Mouse (Mus musculus): ENCODE measurements around the gene Nelfb. TPM values are rescaled to one million over a fixed set of nuclear protein-coding genes. Genes with fewer than 3 reads are reported as not detected.

Nelfb gene
- polyA plus RNA-seq, 1 experiment from 2014 or later: 102 TPM

DNA sequence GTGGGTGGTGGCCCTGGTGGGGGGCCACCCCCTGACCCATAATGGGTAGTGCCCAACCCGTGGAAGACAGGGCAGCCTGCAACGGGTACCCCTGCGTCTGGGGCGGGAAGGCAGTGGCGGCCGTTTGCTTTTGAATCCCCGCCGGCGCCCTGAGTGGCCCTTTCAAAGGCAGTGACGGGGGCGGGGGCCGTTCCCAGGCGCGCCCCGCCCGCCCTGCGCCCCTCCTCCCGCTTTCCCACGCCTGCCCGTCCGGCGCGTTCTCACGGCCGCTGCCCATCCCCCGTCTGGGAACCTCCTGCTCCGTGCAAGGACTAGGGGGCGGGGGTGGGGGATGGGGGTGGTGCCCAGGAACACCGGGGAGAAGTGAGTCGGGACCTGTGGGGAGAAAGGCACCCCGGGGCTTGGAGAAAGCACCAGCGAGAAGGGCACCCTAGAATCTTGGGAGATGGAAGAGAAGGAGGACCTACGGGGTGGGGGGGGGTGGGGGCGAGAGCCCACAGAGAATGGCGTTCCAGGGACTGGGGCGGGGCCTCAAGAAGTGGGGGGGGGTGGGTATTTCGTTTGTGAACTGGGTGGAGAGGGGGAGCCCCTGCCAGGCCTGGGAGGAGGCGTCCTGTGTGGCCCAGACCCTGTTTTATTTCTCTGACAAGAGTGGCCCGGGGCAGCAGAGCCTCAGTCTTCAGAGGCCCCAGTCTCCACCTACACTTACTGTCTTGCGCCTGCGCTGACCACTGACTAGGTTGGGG is 43.2 kb downstream of the Nelfb start:
- Histone ChIP-seq H3K36me3 (ENCODE audit: control insufficient read depth, insufficient read depth, low read length) (no peaks in the 10 kb centered on the region), H3K27ac (ENCODE audit: low read length) (peak overlapping the region; percentile 52; the same call in 1 of the 2 replicates), H3K4me1 (ENCODE audit: control insufficient read depth, insufficient read depth, low read length) (peaks cover 15% of the 10 kb centered on the region), H3K4me2 (replicated peaks; ENCODE audit: low read depth, low read length) (peak overlapping the region; percentile 82), H3K27me3 (ENCODE audit: control insufficient read depth, insufficient read depth, low read length) (no peaks in the 10 kb centered on the region), H3K9me3 (ENCODE audit: control insufficient read depth, low read depth, low read length) (no peaks in the 10 kb centered on the region), H3K4me3 (ENCODE audit: low read depth, low read length) (peak overlapping the region; percentile 39), H3K9ac (replicated peaks; ENCODE audit: low read depth, low read length) (peak overlapping the region; percentile 33)
- WGBS: 1% methylated on average over 40 of the region's 41 CpGs
- peak; percentile 66 for ATAC-seq (ENCODE audit: insufficient number of reproducible peaks, insufficient read depth, low FRiP score, low read depth)

DNA sequence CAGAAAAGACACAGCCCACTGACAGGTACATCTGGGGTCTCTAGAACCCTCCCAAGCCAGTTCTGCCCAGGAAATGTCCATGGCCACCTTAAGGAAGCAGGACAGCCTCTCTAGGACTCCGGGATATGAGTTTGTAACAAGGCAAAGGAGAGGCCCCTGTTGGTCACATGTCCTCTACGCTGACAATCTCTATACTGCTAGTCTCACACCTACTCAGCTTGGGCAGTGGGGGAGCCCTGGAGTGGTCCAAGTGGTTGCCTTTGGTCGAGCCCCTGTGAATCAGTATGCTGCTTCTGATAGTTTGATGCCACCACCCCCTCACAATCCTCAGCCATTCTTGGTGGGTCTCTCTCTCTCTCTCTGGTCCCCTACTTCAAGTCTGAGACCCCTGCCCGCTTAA is 43.8 kb downstream of the Nelfb start:
- H3K4me1 ChIP-seq (ENCODE audit: control insufficient read depth, insufficient read depth, low read length): peaks cover 11% of the 10 kb centered on the region
- ATAC-seq (ENCODE audit: insufficient number of reproducible peaks, insufficient read depth, low FRiP score, low read depth): 0 out of 2 replicates have a peak, but pooled peaks have one; percentile 4
- H3K36me3 ChIP-seq (ENCODE audit: control insufficient read depth, insufficient read depth, low read length): no peaks in the 10 kb centered on the region

DNA sequence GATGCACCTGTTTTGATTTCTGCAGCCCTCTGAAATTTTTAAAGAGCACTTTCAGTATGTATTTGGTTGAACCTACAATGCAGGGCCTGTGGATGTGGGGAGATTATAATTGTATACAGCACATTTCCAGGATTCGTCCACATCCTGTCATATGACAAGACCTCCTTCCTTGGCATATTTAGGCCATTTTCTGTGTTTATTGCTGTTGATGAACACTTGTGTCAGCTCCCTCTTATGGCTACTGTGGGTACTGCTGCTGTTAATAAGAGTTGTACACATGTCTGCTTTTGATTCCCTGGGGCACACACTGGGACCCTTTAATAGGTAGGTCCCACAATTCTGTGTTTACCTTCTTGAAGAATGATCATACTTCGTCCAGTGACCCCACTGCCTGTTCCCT is 53.6 kb downstream of the Nelfb start:
- no peaks in the 10 kb centered on the region for H3K36me3 ChIP-seq (ENCODE audit: control insufficient read depth, insufficient read depth, low read length)
- ATAC-seq (ENCODE audit: insufficient number of reproducible peaks, insufficient read depth, low FRiP score, low read depth): no peak
- H3K27ac ChIP-seq (ENCODE audit: low read length): no peak overlapping the region
- H3K4me1 ChIP-seq (ENCODE audit: control insufficient read depth, insufficient read depth, low read length): no peaks in the 10 kb centered on the region
- H3K27me3 ChIP-seq (ENCODE audit: control insufficient read depth, insufficient read depth, low read length): no peaks in the 10 kb centered on the region
- WGBS: 39% methylated on average over 2 of the region's 2 CpGs
- H3K9me3 ChIP-seq (ENCODE audit: control insufficient read depth, low read depth, low read length): no peaks in the 10 kb centered on the region
- no peak overlapping the region for H3K4me2 ChIP-seq (replicated peaks; ENCODE audit: low read depth, low read length)
- H3K4me3 ChIP-seq (ENCODE audit: low read depth, low read length): no peak overlapping the region
- H3K9ac ChIP-seq (replicated peaks; ENCODE audit: low read depth, low read length): no peak overlapping the region

More for the DNA sequence above, 43.8 kb downstream of the Nelfb start:
- Histone ChIP-seq H3K9me3 (ENCODE audit: control insufficient read depth, low read depth, low read length) (no peaks in the 10 kb centered on the region), H3K4me2 (replicated peaks; ENCODE audit: low read depth, low read length) (peak overlapping the region; percentile 82), H3K27ac (ENCODE audit: low read length) (peak overlapping the region; percentile 52; the same call in 1 of the 2 replicates), H3K9ac (replicated peaks; ENCODE audit: low read depth, low read length) (peak overlapping the region; percentile 18; the same call in 1 of the 2 replicates), H3K4me3 (ENCODE audit: low read depth, low read length) (peak overlapping the region; percentile 39), H3K27me3 (ENCODE audit: control insufficient read depth, insufficient read depth, low read length) (no peaks in the 10 kb centered on the region)
- WGBS: 25% methylated on average over 4 of the region's 4 CpGs

DNA sequence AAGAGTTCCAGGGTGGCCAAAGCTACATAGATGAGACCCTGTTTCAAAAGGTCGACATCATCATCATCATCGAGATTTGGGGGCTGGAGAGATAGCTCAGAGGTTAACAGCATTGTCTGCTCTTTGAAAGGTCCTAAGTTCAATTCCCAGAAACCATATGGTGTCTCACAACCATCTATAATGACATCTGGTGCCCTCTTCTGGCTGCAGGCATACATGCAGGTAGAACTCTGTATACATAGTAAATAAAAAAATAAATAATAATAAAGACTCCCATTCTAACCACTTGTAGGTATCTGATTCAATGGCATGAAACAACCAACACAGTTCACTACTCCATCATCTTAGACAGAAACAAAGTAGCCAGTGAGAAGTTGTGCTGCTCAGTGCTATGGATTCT is 54.3 kb downstream of the Nelfb start:
- ATAC-seq (ENCODE audit: insufficient number of reproducible peaks, insufficient read depth, low FRiP score, low read depth): no peak
- Histone ChIP-seq H3K4me2 (replicated peaks; ENCODE audit: low read depth, low read length) (no peak overlapping the region), H3K27ac (ENCODE audit: low read length) (no peak overlapping the region), H3K4me1 (ENCODE audit: control insufficient read depth, insufficient read depth, low read length) (no peaks in the 10 kb centered on the region), H3K36me3 (ENCODE audit: control insufficient read depth, insufficient read depth, low read length) (no peaks in the 10 kb centered on the region), H3K9ac (replicated peaks; ENCODE audit: low read depth, low read length) (no peak overlapping the region), H3K9me3 (ENCODE audit: control insufficient read depth, low read depth, low read length) (no peaks in the 10 kb centered on the region), H3K27me3 (ENCODE audit: control insufficient read depth, insufficient read depth, low read length) (no peaks in the 10 kb centered on the region), H3K4me3 (ENCODE audit: low read depth, low read length) (no peak overlapping the region)
- WGBS: 47% methylated on average over 2 of the region's 2 CpGs

DNA sequence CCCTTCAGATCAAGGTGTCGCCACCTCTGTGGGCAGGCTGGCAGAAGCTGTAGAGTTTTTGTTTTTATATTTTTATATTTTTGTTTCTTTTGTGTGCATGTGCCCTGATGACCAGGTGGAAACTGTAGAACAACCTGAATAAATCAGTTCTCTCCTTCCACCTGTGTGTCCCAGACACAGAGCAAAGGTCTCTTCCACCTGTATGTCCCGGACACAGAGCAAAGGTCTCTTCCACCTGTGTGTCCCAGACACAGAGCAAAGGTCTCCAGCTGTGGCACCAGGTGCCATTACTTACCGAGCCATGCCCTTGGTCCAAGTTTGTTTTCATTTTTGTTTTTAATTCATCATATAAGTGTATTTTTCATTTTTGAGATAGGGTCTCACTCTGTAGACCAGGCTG is 55.1 kb downstream of the Nelfb start:
- ATAC-seq (ENCODE audit: insufficient number of reproducible peaks, insufficient read depth, low FRiP score, low read depth): no peak
- WGBS: 81% methylated on average over 3 of the region's 3 CpGs

DNA sequence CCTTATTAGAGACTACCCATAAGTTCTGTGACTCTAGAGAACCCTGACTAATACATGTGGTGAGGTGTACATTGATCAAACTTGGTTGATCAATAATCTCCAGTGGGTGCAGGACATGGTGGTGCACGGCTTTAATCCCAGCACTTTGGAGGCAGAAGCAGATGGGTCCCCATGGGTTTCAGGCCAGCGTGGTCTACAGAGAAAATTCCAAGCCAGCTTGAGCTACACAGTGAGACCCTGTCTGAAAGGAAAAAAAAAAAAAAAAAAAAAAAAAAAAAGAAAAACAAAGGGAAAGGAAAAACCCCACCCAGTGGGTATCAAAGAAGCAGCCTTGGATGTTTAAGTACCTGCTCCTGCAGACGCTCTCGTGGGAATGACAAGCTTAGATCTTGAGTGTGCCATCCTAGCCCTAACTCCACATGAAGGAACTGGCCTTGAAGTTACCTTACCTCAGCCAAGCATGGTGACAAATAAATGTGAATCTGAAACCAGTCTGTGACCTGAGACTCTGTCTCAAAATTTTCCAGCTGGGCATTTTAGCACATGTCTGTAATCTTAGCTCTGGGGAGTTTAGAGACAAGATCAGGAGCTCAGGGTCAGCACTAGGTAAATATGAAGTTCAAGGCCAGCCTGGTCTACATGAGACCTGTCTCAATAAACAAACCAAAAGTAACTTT is 59.9 kb downstream of the Nelfb start:
- Histone ChIP-seq H3K27ac (ENCODE audit: low read length) (no peak overlapping the region), H3K4me2 (replicated peaks; ENCODE audit: low read depth, low read length) (no peak overlapping the region), H3K36me3 (ENCODE audit: control insufficient read depth, insufficient read depth, low read length) (no peaks in the 10 kb centered on the region), H3K9me3 (ENCODE audit: control insufficient read depth, low read depth, low read length) (no peaks in the 10 kb centered on the region), H3K4me3 (ENCODE audit: low read depth, low read length) (no peak overlapping the region), H3K9ac (replicated peaks; ENCODE audit: low read depth, low read length) (no peak overlapping the region), H3K27me3 (ENCODE audit: control insufficient read depth, insufficient read depth, low read length) (no peaks in the 10 kb centered on the region), H3K4me1 (ENCODE audit: control insufficient read depth, insufficient read depth, low read length) (no peaks in the 10 kb centered on the region)
- 67% methylated on average over 4 of the region's 4 CpGs for WGBS
- ATAC-seq (ENCODE audit: insufficient number of reproducible peaks, insufficient read depth, low FRiP score, low read depth): no peak

More for the DNA sequence above, 55.1 kb downstream of the Nelfb start:
- H3K9me3 ChIP-seq (ENCODE audit: control insufficient read depth, low read depth, low read length): no peaks in the 10 kb centered on the region
- no peaks in the 10 kb centered on the region for H3K4me1 ChIP-seq (ENCODE audit: control insufficient read depth, insufficient read depth, low read length)
- H3K27me3 ChIP-seq (ENCODE audit: control insufficient read depth, insufficient read depth, low read length): no peaks in the 10 kb centered on the region
- no peaks in the 10 kb centered on the region for H3K36me3 ChIP-seq (ENCODE audit: control insufficient read depth, insufficient read depth, low read length)
- no peak overlapping the region for H3K27ac ChIP-seq (ENCODE audit: low read length)
- no peak overlapping the region for H3K4me3 ChIP-seq (ENCODE audit: low read depth, low read length)
- H3K9ac ChIP-seq (replicated peaks; ENCODE audit: low read depth, low read length): no peak overlapping the region
- H3K4me2 ChIP-seq (replicated peaks; ENCODE audit: low read depth, low read length): no peak overlapping the region

Other genes with a start within 250 kb of the Nelfb start
- gene Dph7, start 249.1 kb downstream of the Nelfb start, polyA plus RNA-seq (2014; fragmentation: Nextera tagmentation; extraction: Ambion mirVana): 25.4 and 28.6 TPM in 2 replicates
- 114 and 129 TPM in 2 replicates for gene Mrpl41, start 236.4 kb downstream of the Nelfb start, polyA plus RNA-seq (2014; fragmentation: Nextera tagmentation; extraction: Ambion mirVana)
- gene Pnpla7, start 235.5 kb downstream of the Nelfb start, polyA plus RNA-seq (2014; fragmentation: Nextera tagmentation; extraction: Ambion mirVana): 5.2 and 6.5 TPM in 2 replicates
- gene Nsmf, start 157.1 kb downstream of the Nelfb start, polyA plus RNA-seq (2014; fragmentation: Nextera tagmentation; extraction: Ambion mirVana): 59.5 and 60.3 TPM in 2 replicates
- gene Entpd8, start 131.2 kb downstream of the Nelfb start, polyA plus RNA-seq (2014; fragmentation: Nextera tagmentation; extraction: Ambion mirVana): 0.26 and 0.53 TPM in 2 replicates
- 2.3 and 5.0 TPM in 2 replicates for gene Noxa1, start 116.3 kb downstream of the Nelfb start, polyA plus RNA-seq (2014; fragmentation: Nextera tagmentation; extraction: Ambion mirVana)
- 8.0 and 8.9 TPM in 2 replicates for gene Nrarp, start 30.7 kb downstream of the Nelfb start, polyA plus RNA-seq (2014; fragmentation: Nextera tagmentation; extraction: Ambion mirVana)
- 12.8 and 15.8 TPM in 2 replicates for gene Tor4a, start 14.6 kb downstream of the Nelfb start, polyA plus RNA-seq (2014; fragmentation: Nextera tagmentation; extraction: Ambion mirVana)
- gene Stpg3, start 3.1 kb upstream of the Nelfb start, polyA plus RNA-seq (2014; fragmentation: Nextera tagmentation; extraction: Ambion mirVana): not detected in 2 replicates
- not detected in 2 replicates for gene Fam166a, start 7.3 kb upstream of the Nelfb start, polyA plus RNA-seq (2014; fragmentation: Nextera tagmentation; extraction: Ambion mirVana)
- gene Tubb4b, start 13.2 kb upstream of the Nelfb start, polyA plus RNA-seq (2014; fragmentation: Nextera tagmentation; extraction: Ambion mirVana): 512 and 519 TPM in 2 replicates
- 0.14 TPM in 1 of 2 replicates, not detected in the other for gene Slc34a3, start 22.9 kb upstream of the Nelfb start, polyA plus RNA-seq (2014; fragmentation: Nextera tagmentation; extraction: Ambion mirVana)
- not detected in 2 replicates for gene Rnf224, start 25.3 kb upstream of the Nelfb start, polyA plus RNA-seq (2014; fragmentation: Nextera tagmentation; extraction: Ambion mirVana)
- gene Rnf208, start 30.8 kb upstream of the Nelfb start, polyA plus RNA-seq (2014; fragmentation: Nextera tagmentation; extraction: Ambion mirVana): 10.9 and 11.9 TPM in 2 replicates
- gene Cysrt1, start 31.0 kb upstream of the Nelfb start, polyA plus RNA-seq (2014; fragmentation: Nextera tagmentation; extraction: Ambion mirVana): 0.49 and 1.0 TPM in 2 replicates
- 5.9 and 8.5 TPM in 2 replicates for gene AL732309.1, start 35.4 kb upstream of the Nelfb start, polyA plus RNA-seq (2014; fragmentation: Nextera tagmentation; extraction: Ambion mirVana)
- gene Tmem203, start 44.0 kb upstream of the Nelfb start, polyA plus RNA-seq (2014; fragmentation: Nextera tagmentation; extraction: Ambion mirVana): 14.7 and 16.8 TPM in 2 replicates
- 6.2 and 8.5 TPM in 2 replicates for gene Tprn, start 51.1 kb upstream of the Nelfb start, polyA plus RNA-seq (2014; fragmentation: Nextera tagmentation; extraction: Ambion mirVana)
- gene Ssna1, start 60.9 kb upstream of the Nelfb start, polyA plus RNA-seq (2014; fragmentation: Nextera tagmentation; extraction: Ambion mirVana): 241 and 246 TPM in 2 replicates
- gene Anapc2, start 61.0 kb upstream of the Nelfb start, polyA plus RNA-seq (2014; fragmentation: Nextera tagmentation; extraction: Ambion mirVana): 108 and 116 TPM in 2 replicates
- not detected in 2 replicates for gene Tmem210, start 76.7 kb upstream of the Nelfb start, polyA plus RNA-seq (2014; fragmentation: Nextera tagmentation; extraction: Ambion mirVana)
- gene Lrrc26, start 78.4 kb upstream of the Nelfb start, polyA plus RNA-seq (2014; fragmentation: Nextera tagmentation; extraction: Ambion mirVana): 1.9 and 3.4 TPM in 2 replicates
- 1.8 and 3.2 TPM in 2 replicates for gene Grin1, start 107.7 kb upstream of the Nelfb start, polyA plus RNA-seq (2014; fragmentation: Nextera tagmentation; extraction: Ambion mirVana)
- 98.7 and 111 TPM in 2 replicates for gene Man1b1, start 120.8 kb upstream of the Nelfb start, polyA plus RNA-seq (2014; fragmentation: Nextera tagmentation; extraction: Ambion mirVana)
- gene Dpp7, start 144.9 kb upstream of the Nelfb start, polyA plus RNA-seq (2014; fragmentation: Nextera tagmentation; extraction: Ambion mirVana): 16.8 and 19.5 TPM in 2 replicates
- gene Uap1l1, start 154.2 kb upstream of the Nelfb start, polyA plus RNA-seq (2014; fragmentation: Nextera tagmentation; extraction: Ambion mirVana): 21.9 and 27.2 TPM in 2 replicates
- 31.3 and 36.4 TPM in 2 replicates for gene Sapcd2, start 160.8 kb upstream of the Nelfb start, polyA plus RNA-seq (2014; fragmentation: Nextera tagmentation; extraction: Ambion mirVana)
- 8.0 and 9.0 TPM in 2 replicates for gene Entpd2, start 184.4 kb upstream of the Nelfb start, polyA plus RNA-seq (2014; fragmentation: Nextera tagmentation; extraction: Ambion mirVana)
- gene Npdc1, start 187.9 kb upstream of the Nelfb start, polyA plus RNA-seq (2014; fragmentation: Nextera tagmentation; extraction: Ambion mirVana): 48.3 and 53.7 TPM in 2 replicates
- gene Fut7, start 211.8 kb upstream of the Nelfb start, polyA plus RNA-seq (2014; fragmentation: Nextera tagmentation; extraction: Ambion mirVana): 0.12 TPM in 1 of 2 replicates, not detected in the other
- 5.4 and 6.4 TPM in 2 replicates for gene Abca2, start 217.2 kb upstream of the Nelfb start, polyA plus RNA-seq (2014; fragmentation: Nextera tagmentation; extraction: Ambion mirVana)
- 7.2 and 9.0 TPM in 2 replicates for gene Clic3, start 245.3 kb upstream of the Nelfb start, polyA plus RNA-seq (2014; fragmentation: Nextera tagmentation; extraction: Ambion mirVana)
- gene Paxx, start 249.6 kb upstream of the Nelfb start, polyA plus RNA-seq (2014; fragmentation: Nextera tagmentation; extraction: Ambion mirVana): 30.3 and 34.2 TPM in 2 replicates

All from stomach, embryonic 14.5 days (tissue).